Mouse (Mus musculus) stomach, embryonic 14.5 days (tissue): ENCODE measurements at regions not wholly inside any gene's neighbourhood (a gene's known extent, or its start where the extent isn't known, plus 50 kb on each side); places are given as distances from the start of the nearest gene placed in this dataset.

Experiments
- ATAC-seq: fragments of 200-750 bp; cut with Nextera tagmentation; 2 replicates; pipeline ENCODE4 v1.8.0; 2017; ENCODE audit warnings: low read depth, moderate TSS enrichment; ENCODE audit not compliant: insufficient number of reproducible peaks, insufficient read depth, low FRiP score
- H3K27ac ChIP-seq: fragments of 300-500 bp; sonication (generic); 2 replicates; pipeline ENCODE4 v1.5.1; 2014; ENCODE audit warnings: mild to moderate bottlenecking, low read length, moderate library complexity, mixed read lengths
- H3K27me3 ChIP-seq: fragments of 300-500 bp; sonication (generic); 2 replicates; pipeline ENCODE4 v1.6.1; 2014; ENCODE audit warnings: low read length, control low read depth, mixed read lengths; ENCODE audit not compliant: control insufficient read depth, insufficient read depth
- H3K36me3 ChIP-seq: fragments of 300-500 bp; sonication (generic); 2 replicates; pipeline ENCODE4 v1.6.1; 2014; ENCODE audit warnings: mild to moderate bottlenecking, control low read depth, low read length, moderate library complexity, mixed read lengths; ENCODE audit not compliant: control insufficient read depth, insufficient read depth
- H3K4me1 ChIP-seq: fragments of 300-500 bp; sonication (generic); 2 replicates; pipeline ENCODE4 v1.6.1; 2014; ENCODE audit warnings: low read length, control low read depth, mixed read lengths; ENCODE audit not compliant: control insufficient read depth, insufficient read depth
- H3K4me2 ChIP-seq: fragments of 300-500 bp; sonication (generic); replicated peaks from 2 replicates; pipeline ENCODE4 v1.6.1; 2014; ENCODE audit warnings: low read depth, low read length, control low read depth
- H3K4me3 ChIP-seq: fragments of 300-500 bp; sonication (generic); 2 replicates; pipeline ENCODE4 v1.5.1; 2014; ENCODE audit warnings: low read depth, low read length, control low read depth
- H3K9ac ChIP-seq: fragments of 300-500 bp; sonication (generic); replicated peaks from 2 replicates; pipeline ENCODE4 v1.6.1; 2014; ENCODE audit warnings: low read depth, mild to moderate bottlenecking, control low read depth, low read length, moderate library complexity, mixed read lengths
- H3K9me3 ChIP-seq: fragments of 300-500 bp; sonication (generic); 2 replicates; pipeline ENCODE4 v1.6.1; 2016; ENCODE audit warnings: low read depth, low read length, control low read depth; ENCODE audit not compliant: control insufficient read depth
- WGBS: fragments of 180-500 bp; shearing (Covaris S2); extraction: QIAGEN DNeasy Blood & Tissue Kit; methylation state at CpG from one replicate; pipeline ENCODE4 v1.1.7; 2014; 5-methylcytosine and 5-hydroxymethylcytosine counted together

DNA sequence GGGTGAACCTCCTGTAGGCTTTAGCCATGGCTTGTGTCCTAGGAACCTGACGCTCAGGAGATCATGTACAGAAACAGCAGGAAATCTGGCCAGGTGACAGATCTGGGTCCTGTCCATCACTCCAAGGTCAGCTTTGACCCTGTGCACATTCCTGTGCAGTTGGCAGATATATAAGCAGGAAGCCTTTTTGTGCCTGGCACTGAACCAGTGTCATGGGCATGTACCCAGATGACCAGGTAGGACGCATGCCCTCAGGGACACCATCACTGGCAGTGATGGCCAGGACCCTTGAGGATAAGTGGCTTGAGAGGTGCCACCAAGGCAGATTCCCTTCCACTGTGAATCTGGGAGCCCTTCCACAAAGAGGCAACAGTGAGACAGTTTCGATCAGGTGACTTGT is 354.1 kb upstream of the 3110018I06Rik start:
- 81% methylated on average over 3 of the region's 3 CpGs for WGBS
- no peaks in the 10 kb centered on the region for H3K9me3 ChIP-seq
- no peaks in the 10 kb centered on the region for H3K27me3 ChIP-seq
- H3K9ac ChIP-seq = no peak overlapping the region
- no peaks in the 10 kb centered on the region for H3K36me3 ChIP-seq
- H3K27ac ChIP-seq = no peak overlapping the region
- ATAC-seq = no peak
- no peaks in the 10 kb centered on the region for H3K4me1 ChIP-seq
- no peak overlapping the region for H3K4me2 ChIP-seq
- H3K4me3 ChIP-seq = no peak overlapping the region

DNA sequence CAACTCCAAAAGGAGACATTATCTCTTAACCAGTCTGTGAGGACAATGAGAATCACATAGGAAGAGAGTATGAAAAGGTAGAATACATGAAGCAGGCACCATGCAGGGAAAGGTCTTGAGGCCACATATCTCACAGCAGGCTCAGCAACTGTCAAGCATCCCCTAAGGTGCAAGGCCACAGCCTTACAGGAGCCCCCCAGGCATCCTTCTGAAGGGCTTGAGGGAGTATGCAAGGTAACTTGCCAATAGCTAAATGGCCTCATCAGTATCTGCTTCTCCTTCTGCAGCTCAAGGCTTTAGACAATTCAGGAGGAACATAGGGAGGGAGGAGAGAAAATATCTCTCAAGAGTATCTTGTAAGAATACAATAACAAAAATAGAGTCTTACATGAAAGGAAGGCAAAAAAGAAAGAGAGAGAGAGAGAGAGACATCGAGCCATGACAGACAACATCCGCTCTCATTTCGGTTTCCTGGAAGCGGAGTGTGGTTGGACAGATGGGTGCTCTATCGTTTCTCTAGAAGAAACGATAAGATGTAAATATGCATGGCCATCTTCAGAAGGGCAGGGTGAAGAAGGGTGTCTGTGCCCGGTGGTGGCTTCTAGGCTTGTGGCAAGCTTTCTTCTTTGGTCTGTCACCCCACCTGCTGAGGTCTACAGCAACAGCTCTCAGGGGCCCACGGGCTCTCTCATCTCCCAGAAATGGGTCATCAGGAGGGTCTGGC is 349.6 kb upstream of the 3110018I06Rik start:
- Histone ChIP-seq H3K4me1 (no peaks in the 10 kb centered on the region), H3K4me3 (no peak overlapping the region), H3K9ac (no peak overlapping the region), H3K9me3 (no peaks in the 10 kb centered on the region), H3K4me2 (no peak overlapping the region), H3K36me3 (no peaks in the 10 kb centered on the region), H3K27ac (no peak overlapping the region), H3K27me3 (no peaks in the 10 kb centered on the region)
- ATAC-seq = no peak
- WGBS = 92% methylated on average over 8 of the region's 8 CpGs

DNA sequence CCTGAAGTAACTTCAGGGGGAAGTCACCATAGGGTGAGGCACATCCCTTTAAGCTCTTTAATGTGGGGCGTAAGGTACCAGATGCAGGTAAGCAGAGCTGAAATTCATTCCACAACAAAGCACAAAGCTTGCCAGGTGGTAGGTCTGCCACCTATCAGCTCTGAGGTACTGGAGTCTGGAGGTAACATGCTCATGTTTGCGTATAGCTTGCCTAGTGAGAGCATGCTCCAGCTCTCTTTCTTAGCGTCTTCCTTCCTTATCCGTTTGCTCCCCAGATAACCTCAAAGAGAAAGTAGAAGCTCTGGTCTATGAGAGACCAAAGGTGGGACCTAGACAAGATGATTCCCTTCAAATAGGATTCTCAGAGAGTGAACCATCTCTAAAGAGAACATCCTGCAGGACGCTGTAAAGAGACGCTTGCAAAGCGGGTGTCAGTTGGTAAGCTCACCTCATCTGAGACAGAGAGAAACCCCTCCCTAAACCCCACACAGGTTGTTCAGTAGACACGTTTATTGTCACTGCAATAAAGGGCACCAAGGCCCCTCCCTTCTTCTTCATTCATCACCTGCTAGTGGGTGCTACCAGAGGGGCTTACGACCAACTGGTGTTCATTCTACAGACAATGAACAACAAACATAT is 347.4 kb upstream of the 3110018I06Rik start:
- WGBS = 83% methylated on average over 9 of the region's 9 CpGs

DNA sequence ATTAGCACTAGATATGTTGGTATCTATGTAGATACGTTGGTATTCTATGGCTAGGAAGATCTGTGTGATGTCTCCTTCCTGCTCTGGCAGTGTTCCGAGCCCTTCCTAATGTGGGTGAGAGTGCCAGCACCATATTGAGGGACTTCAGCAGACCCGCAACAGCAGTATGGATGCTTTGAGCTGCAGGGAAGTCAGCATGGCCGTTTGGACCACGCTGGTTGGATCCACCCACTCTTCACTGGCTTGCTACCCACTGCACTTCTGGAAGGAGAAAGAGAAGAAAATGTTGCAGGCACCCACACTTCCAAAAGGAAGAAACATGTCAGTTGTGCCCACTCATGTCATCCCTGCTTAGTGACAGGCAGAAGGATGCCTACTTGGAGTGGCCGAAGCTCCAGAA is 346.2 kb upstream of the 3110018I06Rik start:
- no peak for ATAC-seq
- Histone ChIP-seq H3K4me1 (no peaks in the 10 kb centered on the region), H3K36me3 (no peaks in the 10 kb centered on the region), H3K9ac (no peak overlapping the region), H3K4me2 (no peak overlapping the region), H3K9me3 (no peaks in the 10 kb centered on the region), H3K27ac (no peak overlapping the region), H3K27me3 (no peaks in the 10 kb centered on the region), H3K4me3 (no peak overlapping the region)
- 85% methylated on average over 6 of the region's 6 CpGs for WGBS

More for the DNA sequence above, 347.4 kb upstream of the 3110018I06Rik start:
- Histone ChIP-seq H3K4me3 (no peak overlapping the region), H3K4me1 (no peaks in the 10 kb centered on the region), H3K4me2 (no peak overlapping the region), H3K9me3 (no peaks in the 10 kb centered on the region), H3K27me3 (no peaks in the 10 kb centered on the region), H3K9ac (no peak overlapping the region), H3K36me3 (no peaks in the 10 kb centered on the region), H3K27ac (no peak overlapping the region)
- ATAC-seq = no peak

DNA sequence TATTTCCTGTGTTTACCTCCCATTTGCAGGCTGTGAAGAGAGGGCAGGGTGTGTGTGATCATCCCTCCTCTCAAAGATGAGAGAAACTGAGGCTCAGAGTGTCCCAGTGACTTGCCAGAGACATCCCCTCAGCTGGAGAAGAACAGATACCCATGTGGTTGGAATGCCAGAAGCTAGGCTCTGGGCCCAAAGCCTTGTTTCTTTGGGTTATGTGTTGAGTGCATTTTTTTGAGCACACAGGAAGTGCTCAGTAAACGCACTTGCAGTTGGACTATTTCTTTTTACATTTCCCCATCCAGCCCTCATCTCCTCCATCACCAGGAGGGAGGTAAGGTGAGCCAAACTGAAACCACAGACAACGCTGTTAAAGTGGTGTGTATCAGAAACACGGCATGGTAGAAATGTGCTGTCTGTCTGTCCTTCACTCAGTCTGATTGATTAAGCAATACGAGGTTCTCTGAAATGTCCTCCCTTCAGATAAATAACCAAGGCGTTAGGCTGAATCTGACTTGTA is 341.8 kb upstream of the 3110018I06Rik start:
- H3K4me3 ChIP-seq = no peak overlapping the region
- H3K9ac ChIP-seq = no peak overlapping the region
- H3K4me1 ChIP-seq = no peaks in the 10 kb centered on the region
- no peak for ATAC-seq
- H3K36me3 ChIP-seq = no peaks in the 10 kb centered on the region
- no peak overlapping the region for H3K4me2 ChIP-seq
- H3K9me3 ChIP-seq = no peaks in the 10 kb centered on the region
- no peak overlapping the region for H3K27ac ChIP-seq
- H3K27me3 ChIP-seq = no peaks in the 10 kb centered on the region
- WGBS = 53% methylated on average over 5 of the region's 5 CpGs

DNA sequence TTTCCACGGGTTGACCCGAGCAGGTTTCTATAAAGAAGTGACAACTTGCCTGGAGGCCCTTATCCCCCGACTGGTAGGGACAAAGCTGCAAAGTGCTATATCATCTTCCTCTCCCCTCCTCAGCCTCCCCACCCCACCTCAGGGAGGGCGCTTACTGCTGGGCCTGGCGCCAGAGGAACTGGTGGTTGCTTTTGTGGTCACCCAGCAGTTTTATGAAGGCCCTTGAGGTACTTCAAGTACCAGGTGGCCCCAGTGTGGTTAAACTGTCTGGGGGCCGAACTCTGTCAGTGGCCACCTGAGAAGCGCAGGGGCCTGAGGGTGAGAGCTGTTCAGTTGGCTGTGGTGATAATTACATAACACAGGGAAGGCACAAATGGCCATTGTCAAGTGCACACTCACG is 340.0 kb upstream of the 3110018I06Rik start:
- ATAC-seq = no peak
- Histone ChIP-seq H3K4me2 (no peak overlapping the region), H3K27me3 (no peaks in the 10 kb centered on the region), H3K9ac (no peak overlapping the region), H3K4me1 (no peaks in the 10 kb centered on the region), H3K9me3 (no peaks in the 10 kb centered on the region), H3K27ac (no peak overlapping the region), H3K36me3 (no peaks in the 10 kb centered on the region), H3K4me3 (no peak overlapping the region)
- 73% methylated on average over 8 of the region's 8 CpGs for WGBS

DNA sequence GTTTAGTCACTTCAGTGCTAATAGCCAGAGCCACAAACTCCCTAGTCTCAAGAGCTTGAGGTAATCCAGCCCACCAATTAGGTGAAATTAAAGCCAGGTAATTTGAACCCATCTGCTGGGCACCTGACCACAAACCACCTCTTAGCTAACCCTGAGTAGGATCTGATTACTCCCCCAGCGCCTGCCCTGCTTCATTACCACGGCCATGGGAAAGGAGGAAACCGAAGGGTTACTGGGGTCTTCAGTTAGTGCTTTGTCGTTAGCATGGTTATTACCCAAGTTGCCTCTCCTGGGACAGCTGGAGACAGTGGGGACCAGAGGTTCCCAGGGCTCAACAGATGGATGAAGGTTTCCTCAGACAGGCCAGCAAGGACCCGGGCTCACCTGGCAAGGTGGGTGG is 337.3 kb upstream of the 3110018I06Rik start:
- Histone ChIP-seq H3K27me3 (no peaks in the 10 kb centered on the region), H3K27ac (no peak overlapping the region), H3K9me3 (no peaks in the 10 kb centered on the region), H3K4me3 (no peak overlapping the region), H3K36me3 (no peaks in the 10 kb centered on the region), H3K9ac (no peak overlapping the region), H3K4me2 (no peak overlapping the region), H3K4me1 (no peaks in the 10 kb centered on the region)
- WGBS = 64% methylated on average over 5 of the region's 5 CpGs
- ATAC-seq = no peak

DNA sequence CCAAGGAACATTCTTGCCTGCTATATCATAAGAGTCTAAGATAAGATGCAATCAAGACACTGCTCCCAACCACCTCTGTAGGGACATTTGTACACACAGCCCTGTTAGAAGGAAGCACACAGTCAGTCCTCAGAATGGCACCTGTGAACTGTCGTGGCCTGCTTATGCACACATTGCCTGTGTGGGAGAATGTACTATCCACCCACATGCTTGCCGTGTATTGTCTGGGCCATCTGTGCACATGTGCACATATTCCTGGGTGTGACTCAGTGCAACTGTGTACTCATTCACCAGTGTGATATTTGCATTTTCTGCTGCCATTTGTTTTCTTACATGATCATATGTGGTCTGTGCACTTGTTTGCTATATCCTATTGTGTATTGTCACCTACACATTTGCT is 333.8 kb upstream of the 3110018I06Rik start:
- Histone ChIP-seq H3K36me3 (no peaks in the 10 kb centered on the region), H3K9me3 (no peaks in the 10 kb centered on the region), H3K27me3 (no peaks in the 10 kb centered on the region), H3K4me1 (no peaks in the 10 kb centered on the region), H3K4me2 (no peak overlapping the region), H3K4me3 (no peak overlapping the region), H3K27ac (no peak overlapping the region), H3K9ac (no peak overlapping the region)
- no peak for ATAC-seq
- 86% methylated on average over 2 of the region's 2 CpGs for WGBS
